Mouse (Mus musculus) ES-CJ7 (cell line): ENCODE data around the gene G3bp1.

Source experiments
- DNase-seq: peaks from one replicate; pipeline ENCODE4 v3.0.0; 2011; ENCODE audit warnings: low read depth, low spot score

G3bp1 gene

GRCm38 (mm10) chr11:55464707-55465106, 4.8 kb upstream of the G3bp1 start:
- no peak for DNase-seq

- DNase-seq, result no peak
These were observed 4.3 kb upstream of the G3bp1 start for GRCm38 (mm10) chr11:55465177-55465576.

- DNase-seq, result peak; percentile 87
These were observed 1.5 kb upstream of the G3bp1 start for GRCm38 (mm10) chr11:55468012-55468411.

- peak; percentile 45 for DNase-seq
These were observed 856 bp upstream of the G3bp1 start for GRCm38 (mm10) chr11:55468611-55469047.

GRCm38 (mm10) chr11:55469923-55470691, 622 bp downstream of the G3bp1 start:
- peak; percentile 51 for DNase-seq

- no peak for DNase-seq
These were observed 1.3 kb downstream of the G3bp1 start for GRCm38 (mm10) chr11:55470761-55471160.

- DNase-seq, result no peak
These were observed 2.0 kb downstream of the G3bp1 start for GRCm38 (mm10) chr11:55471467-55471866.

- no peak for DNase-seq
These were observed 3.7 kb downstream of the G3bp1 start for GRCm38 (mm10) chr11:55473219-55473618.

GRCm38 (mm10) chr11:55485443-55485842, 16.0 kb downstream of the G3bp1 start:
- DNase-seq, result peak; percentile 60

GRCm38 (mm10) chr11:55496158-55496557, 26.7 kb downstream of the G3bp1 start:
- no peak for DNase-seq

GRCm38 (mm10) chr11:55497885-55498284, 28.4 kb downstream of the G3bp1 start:
- DNase-seq, result peak; percentile 86

GRCm38 (mm10) chr11:55501955-55502531, 32.6 kb downstream of the G3bp1 start:
- no peak for DNase-seq

GRCm38 (mm10) chr11:55502886-55503285, 33.4 kb downstream of the G3bp1 start:
- no peak for DNase-seq

GRCm38 (mm10) chr11:55505485-55505884, 36.0 kb downstream of the G3bp1 start:
- no peak for DNase-seq

GRCm38 (mm10) chr11:55511374-55511773, 41.9 kb downstream of the G3bp1 start:
- peak; percentile 45 for DNase-seq

- DNase-seq, result no peak
These were observed 48.2 kb downstream of the G3bp1 start for GRCm38 (mm10) chr11:55517666-55518065.

- DNase-seq, result peak; percentile 88
These were observed 49.6 kb downstream of the G3bp1 start for GRCm38 (mm10) chr11:55518806-55519674.

GRCm38 (mm10) chr11:55530741-55531140, 61.3 kb downstream of the G3bp1 start:
- DNase-seq, result no peak

- no peak for DNase-seq
These were observed 63.9 kb downstream of the G3bp1 start for GRCm38 (mm10) chr11:55533378-55533777.

- no peak for DNase-seq
These were observed 65.3 kb downstream of the G3bp1 start for GRCm38 (mm10) chr11:55534766-55535165.

- DNase-seq, result no peak
These were observed 72.6 kb downstream of the G3bp1 start for GRCm38 (mm10) chr11:55542128-55542527.

- DNase-seq, result no peak
These were observed 73.2 kb downstream of the G3bp1 start for GRCm38 (mm10) chr11:55542671-55543070.
